Mouse (Mus musculus) megakaryocyte-erythroid progenitor cell, adult 5-6 weeks (primary cell): ENCODE measurements at regions not wholly inside any gene's neighbourhood (a gene's known extent, or its start where the extent isn't known, plus 50 kb on each side); places are given as distances from the start of the nearest gene placed in this dataset.
A peak's percentile ranks its signal among the peaks of the same experiment; 100 is the strongest.

Experiments used
- ATAC-seq: replicated peaks from 2 replicates; pipeline ENCODE4 v1.8.0; 2016; ENCODE audit warnings: mild to moderate bottlenecking, inconsistent platforms; ENCODE audit not compliant: severe bottlenecking, poor library complexity, low FRiP score, low TSS enrichment

GRCm38 (mm10) chr2:75512422-75513170 is 146.5 kb upstream of the Hnrnpa3 start:
- ATAC-seq = no peak

- no peak for ATAC-seq
These were observed 144.9 kb upstream of the Hnrnpa3 start for GRCm38 (mm10) chr2:75514171-75514570.

- no peak for ATAC-seq
These were observed 142.8 kb upstream of the Hnrnpa3 start for GRCm38 (mm10) chr2:75516223-75516622.

GRCm38 (mm10) chr2:75517096-75517495 is 142.0 kb upstream of the Hnrnpa3 start:
- ATAC-seq = no peak

- no peak for ATAC-seq
These were observed 140.5 kb upstream of the Hnrnpa3 start for GRCm38 (mm10) chr2:75518607-75519006.

- no peak for ATAC-seq
These were observed 133.5 kb upstream of the Hnrnpa3 start for GRCm38 (mm10) chr2:75525562-75525961.

- no peak for ATAC-seq
These were observed 130.4 kb upstream of the Hnrnpa3 start for GRCm38 (mm10) chr2:75528706-75529105.

GRCm38 (mm10) chr2:75538114-75538513 is 120.9 kb upstream of the Hnrnpa3 start:
- ATAC-seq = no peak

- no peak for ATAC-seq
These were observed 119.3 kb upstream of the Hnrnpa3 start for GRCm38 (mm10) chr2:75539726-75540125.

- ATAC-seq = no peak
These were observed 116.7 kb upstream of the Hnrnpa3 start for GRCm38 (mm10) chr2:75542331-75542730.

- no peak for ATAC-seq
These were observed 116.3 kb upstream of the Hnrnpa3 start for GRCm38 (mm10) chr2:75542781-75543180.

GRCm38 (mm10) chr2:75545971-75546370 is 113.1 kb upstream of the Hnrnpa3 start:
- no peak for ATAC-seq

GRCm38 (mm10) chr2:75555676-75556075 is 103.4 kb upstream of the Hnrnpa3 start:
- no peak for ATAC-seq

GRCm38 (mm10) chr2:75556744-75557143 is 102.3 kb upstream of the Hnrnpa3 start:
- ATAC-seq = no peak

GRCm38 (mm10) chr2:75557392-75557791 is 101.7 kb upstream of the Hnrnpa3 start:
- ATAC-seq = no peak

GRCm38 (mm10) chr2:75559920-75560319 is 99.1 kb upstream of the Hnrnpa3 start:
- no peak for ATAC-seq

- ATAC-seq = peak; percentile 90
These were observed 95.7 kb upstream of the Hnrnpa3 start for GRCm38 (mm10) chr2:75563253-75563913.

- ATAC-seq = no peak
These were observed 94.3 kb upstream of the Hnrnpa3 start for GRCm38 (mm10) chr2:75564809-75565208.

- ATAC-seq = no peak
These were observed 91.9 kb upstream of the Hnrnpa3 start for GRCm38 (mm10) chr2:75567131-75567530.

- ATAC-seq = no peak
These were observed 89.3 kb upstream of the Hnrnpa3 start for GRCm38 (mm10) chr2:75569756-75570155.

GRCm38 (mm10) chr2:75570246-75570645 is 88.8 kb upstream of the Hnrnpa3 start:
- ATAC-seq = no peak
